Mouse (Mus musculus) B cell, adult 2 months (primary cell): ENCODE measurements around the gene Slc50a1.

Source experiments
- DNase-seq, 2 experiments: peaks; one replicate each; pipeline ENCODE4 v3.0.0; 2022

Gene Slc50a1

DNA sequence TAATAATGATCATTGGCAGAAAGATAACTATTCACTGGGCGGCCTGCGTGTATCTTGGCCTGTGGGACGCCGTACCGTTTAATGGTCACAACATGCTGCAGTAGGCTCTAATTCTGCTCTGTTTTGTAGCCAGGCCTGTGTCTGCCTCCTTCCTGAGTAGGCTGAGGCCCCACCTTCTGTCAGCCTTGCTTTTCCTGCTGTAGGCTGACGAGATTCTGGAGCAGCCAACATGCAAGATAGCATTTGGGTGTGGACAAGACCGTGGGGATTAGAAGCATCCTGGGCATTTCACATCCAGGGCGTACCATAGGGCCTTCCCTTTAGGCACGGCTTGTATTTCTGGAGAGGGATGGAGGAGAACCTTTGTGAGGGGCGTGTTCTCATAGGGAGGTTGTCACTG, 8.0 kb downstream of the Slc50a1 start:
- DNase-seq: no peak

DNA sequence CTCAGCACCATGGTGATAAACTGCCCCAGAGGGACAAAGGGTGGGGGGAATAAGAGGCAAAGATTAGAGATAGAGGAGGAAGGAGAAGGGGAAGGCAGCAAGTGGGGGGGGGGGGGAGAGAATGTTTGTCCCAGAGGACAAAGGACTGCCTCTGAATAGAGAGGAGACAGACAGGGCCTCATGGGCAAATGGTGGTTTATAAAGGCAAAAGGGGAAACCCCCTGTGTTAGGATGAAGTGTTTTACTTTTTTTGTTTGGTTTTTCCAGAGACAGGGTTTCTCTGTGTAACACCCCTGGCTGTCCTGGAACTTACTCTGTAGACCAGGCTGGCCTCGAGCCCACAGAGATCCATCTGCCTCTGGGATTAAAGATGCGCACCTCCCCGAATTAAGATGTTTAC, 10.2 kb downstream of the Slc50a1 start:
- no peak for DNase-seq

DNA sequence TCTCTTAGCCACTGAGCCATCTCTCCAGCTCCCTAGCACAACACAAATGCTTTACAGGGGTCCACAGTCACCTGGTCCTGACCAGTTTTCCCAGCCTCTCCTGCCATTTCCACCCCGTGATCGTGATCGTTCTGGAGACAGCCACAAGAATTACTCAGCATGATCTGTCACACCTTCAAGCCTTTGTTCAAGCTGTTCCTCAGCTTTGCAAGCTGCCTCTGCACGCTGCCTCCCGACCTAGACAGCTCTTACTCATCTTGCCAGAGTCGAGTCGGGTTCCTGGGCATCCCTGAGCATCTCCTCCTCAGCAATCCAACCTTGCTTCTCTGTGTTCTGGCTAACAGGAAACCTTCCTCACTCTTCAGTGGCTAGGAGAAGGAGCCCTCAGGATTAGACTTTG, 11.3 kb downstream of the Slc50a1 start, which contains the start of gene Dpm3:
TSS of gene Dpm3 (plus strand) at position 283 of the 400 bp plus-strand sequence.
- no peak for DNase-seq

DNA sequence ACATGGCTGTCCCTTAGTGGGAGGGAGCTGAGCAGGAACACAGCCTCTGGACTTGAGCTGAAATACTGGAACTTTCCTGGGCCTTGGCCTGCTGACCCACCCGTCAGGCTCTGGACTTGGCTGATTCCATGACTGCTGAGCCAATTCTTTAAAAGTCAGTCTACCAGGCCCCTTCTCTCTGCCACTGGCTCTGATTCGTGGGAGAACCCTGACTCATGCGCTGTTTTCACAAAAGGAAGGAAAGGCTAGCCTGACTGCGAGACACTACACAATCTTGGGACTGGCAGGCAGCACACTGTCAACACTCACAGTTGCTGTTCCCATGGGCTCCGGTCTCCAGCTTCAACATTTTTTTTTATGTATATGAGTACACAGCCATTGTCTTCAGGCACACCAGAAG, 14.2 kb downstream of the Slc50a1 start:
- DNase-seq: no peak

DNA sequence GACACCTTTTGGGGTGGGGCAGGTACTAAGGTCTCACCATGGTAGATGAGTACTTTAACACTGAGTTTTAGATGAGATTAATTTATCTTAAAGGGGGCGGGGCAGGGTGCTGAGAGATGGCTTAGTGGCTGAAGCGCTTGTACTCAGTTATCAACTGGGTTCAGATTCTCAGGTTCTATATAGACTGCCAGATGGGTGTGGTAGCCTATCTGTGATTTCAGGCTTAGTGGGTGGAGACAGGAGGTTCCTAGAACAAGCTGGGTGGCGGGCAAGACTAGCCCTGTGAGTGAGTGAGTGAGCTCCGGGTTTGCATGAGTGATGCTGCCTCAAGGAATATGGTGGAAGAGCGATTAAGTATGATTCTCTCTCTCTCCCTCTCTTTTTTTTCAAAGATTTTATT, 15.4 kb downstream of the Slc50a1 start:
- no peak for DNase-seq

DNA sequence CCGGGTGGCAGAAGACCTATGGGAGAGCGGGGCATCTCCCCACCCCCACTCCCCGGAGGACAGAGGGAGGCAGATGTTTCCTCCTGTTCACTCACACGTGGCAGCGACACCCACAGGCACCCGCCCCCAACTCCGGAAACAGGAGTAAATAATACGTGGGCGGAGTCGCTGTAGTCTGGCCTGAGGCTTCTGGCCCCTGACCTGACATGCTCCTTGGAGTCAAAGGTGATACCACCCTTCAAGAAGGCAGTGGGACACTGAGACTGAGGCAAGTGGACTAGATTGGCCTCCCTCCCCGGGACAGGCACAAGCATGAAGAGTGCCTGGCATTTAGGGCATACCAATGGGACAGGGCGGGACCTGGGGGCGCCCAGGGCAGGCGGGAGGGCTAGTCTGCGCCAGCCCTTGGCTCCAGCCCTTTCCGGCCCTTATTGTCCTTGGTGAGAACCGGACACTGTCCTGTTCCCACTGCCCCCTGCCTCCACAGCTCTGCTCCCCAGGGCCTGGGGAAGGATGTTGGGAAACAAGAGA, 18.9 kb downstream of the Slc50a1 start:
- DNase-seq: peak; percentile 77 to 78

DNA sequence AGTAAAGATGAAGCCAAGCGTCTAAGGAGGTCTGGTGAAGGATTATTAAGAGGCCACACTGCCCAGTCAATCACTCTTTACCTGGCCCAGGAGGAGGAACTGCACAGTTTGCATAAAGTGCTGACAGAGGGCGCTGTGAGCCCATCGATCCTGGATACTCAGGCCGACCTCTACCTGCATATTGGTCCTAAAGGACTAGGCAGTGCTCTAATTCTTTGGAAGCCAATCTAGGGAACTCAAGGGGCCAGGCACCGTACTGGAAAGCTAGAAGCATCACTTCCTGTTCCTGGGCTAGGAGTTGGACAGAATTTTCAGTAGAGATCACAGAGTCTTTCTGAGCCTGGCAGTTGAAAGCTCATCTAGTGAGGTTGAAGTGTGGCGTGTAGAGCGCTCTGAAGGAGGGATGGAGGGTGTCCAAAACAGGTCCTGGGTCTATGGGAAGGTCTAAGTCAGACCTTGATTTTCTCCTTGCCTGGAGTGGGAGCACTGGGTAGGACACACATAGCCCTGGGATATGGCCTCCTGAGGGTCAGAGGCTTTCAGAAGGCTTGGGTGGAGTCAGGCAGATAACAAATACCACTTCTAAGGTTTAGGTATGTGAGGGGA, 19.8 kb downstream of the Slc50a1 start:
- peak; percentile 79 to 80 for DNase-seq

DNA sequence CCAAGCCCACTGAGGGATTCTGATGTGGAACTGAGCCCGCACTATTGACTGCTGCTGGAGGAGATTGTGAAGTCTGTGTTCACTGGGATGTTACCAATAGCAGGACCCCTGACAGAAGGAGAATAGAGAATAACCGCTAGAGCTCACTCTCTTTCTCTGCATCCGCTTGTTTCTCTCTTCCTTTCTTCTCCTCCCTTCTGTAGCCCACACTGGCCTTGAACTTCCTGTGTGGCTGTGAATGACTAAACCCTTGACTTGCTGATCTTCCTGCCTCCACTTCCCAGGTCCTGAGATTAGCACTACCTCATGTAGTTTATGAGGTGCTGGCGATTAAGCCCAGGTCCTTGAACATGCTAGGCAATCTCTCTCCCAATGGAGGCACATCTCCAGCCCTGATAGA, 22.9 kb downstream of the Slc50a1 start:
- DNase-seq: no peak

DNA sequence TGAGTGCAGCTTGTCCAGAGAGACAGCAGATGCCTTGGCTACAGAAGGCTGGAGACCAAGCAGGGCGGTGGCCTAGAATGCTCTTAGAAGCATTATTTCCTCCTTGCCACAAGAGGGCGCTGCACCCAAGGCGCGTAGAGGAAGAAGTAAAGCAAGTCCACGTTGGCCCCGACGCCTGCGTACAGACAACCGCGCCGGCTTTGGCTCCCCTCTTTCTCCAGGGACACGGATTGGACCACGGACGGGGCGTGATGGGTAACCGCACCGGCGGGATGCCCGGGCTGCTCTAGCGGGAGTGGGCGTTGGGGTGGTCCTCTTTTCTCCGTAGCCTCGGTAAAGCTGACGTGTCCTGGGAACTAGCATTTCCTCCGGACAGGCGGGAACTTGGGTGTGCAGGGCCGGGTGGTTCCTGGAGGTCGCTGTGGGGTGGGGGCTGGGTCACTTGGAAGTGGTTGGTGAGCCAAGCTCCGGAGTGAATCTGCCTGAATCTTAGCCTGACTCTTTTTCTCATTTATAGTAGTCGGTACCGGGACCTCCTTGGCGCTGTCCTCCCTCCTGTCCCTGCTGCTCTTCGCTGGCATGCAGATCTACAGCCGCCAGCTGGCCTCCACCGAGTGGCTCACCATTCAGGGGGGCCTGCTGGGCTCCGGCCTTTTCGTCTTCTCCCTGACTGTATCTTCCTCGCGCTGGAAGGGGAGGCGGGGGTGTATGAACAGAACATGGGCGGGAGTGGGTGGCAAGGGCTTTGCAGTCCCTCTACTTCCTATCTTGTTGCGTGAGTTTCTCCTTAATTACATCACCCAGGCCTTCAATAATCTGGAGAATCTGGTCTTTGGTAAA, 23.9 kb downstream of the Slc50a1 start, which contains the start of gene Trim46:
TSS of gene Trim46 (minus strand) at position 49 of the 840 bp plus-strand sequence.
- peak; percentile 90 to 91 for DNase-seq

DNA sequence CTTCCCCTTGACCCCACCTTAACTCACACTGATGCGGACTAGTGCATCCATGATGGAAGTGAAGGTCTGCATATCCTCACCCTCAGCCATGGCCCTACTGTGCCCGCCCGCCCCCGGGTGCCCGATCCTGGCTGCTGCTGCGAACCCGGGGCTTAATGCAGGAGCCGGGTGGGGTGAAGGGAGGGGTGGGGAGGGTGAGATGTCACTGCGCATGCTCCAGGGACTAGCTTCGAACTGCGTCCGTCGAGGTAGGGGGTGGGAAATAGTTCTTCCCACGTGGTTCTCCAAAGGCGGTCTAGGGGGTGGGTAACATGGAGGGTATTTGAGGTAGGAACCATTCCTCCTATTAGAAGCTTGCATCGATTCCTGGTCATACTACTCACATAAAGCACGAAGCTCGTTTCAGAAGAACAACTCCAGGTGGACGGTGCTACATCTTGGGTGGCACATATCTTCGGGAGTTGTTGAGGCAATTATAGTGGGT, 24.6 kb downstream of the Slc50a1 start, which contains the start of gene Krtcap2:
TSS of gene Krtcap2 (plus strand) at position 279 of the 484 bp plus-strand sequence.
- DNase-seq: peak; percentile 39 to 41

DNA sequence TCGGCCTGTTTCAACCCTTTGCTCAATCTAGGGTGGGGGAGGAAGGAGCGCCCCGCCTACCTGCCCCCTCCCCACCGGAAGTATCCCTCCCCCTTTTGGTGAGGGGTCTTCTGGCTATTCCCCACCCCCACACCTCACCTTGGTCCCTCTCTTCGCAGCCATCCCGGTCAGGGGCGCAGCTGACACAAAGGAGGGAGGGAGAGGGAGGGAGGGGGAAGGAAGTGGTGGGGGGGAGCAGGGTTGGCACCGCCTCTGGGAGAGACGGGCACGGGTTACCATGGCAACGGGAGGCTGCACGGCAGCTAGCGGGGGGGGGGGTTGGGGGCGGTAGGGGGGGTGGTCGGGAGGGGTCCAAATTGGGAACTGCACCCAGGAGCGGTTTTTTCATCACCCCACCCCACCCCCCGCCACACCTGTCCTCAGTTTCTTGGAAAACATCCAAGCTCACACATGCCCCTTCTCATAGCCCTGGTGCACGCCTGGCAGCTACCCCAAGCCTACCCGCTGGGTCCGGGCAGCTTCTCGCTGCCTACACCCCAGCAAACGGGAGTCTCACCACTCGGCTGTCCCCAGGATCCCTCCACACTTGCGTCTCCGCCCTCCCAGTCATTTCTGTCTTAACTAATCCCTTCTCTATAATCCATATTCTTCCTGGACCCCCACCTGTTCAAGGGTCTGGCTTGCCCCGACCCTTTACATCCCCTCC, 25.2 kb downstream of the Slc50a1 start:
- DNase-seq: peak; percentile 39 to 49

DNA sequence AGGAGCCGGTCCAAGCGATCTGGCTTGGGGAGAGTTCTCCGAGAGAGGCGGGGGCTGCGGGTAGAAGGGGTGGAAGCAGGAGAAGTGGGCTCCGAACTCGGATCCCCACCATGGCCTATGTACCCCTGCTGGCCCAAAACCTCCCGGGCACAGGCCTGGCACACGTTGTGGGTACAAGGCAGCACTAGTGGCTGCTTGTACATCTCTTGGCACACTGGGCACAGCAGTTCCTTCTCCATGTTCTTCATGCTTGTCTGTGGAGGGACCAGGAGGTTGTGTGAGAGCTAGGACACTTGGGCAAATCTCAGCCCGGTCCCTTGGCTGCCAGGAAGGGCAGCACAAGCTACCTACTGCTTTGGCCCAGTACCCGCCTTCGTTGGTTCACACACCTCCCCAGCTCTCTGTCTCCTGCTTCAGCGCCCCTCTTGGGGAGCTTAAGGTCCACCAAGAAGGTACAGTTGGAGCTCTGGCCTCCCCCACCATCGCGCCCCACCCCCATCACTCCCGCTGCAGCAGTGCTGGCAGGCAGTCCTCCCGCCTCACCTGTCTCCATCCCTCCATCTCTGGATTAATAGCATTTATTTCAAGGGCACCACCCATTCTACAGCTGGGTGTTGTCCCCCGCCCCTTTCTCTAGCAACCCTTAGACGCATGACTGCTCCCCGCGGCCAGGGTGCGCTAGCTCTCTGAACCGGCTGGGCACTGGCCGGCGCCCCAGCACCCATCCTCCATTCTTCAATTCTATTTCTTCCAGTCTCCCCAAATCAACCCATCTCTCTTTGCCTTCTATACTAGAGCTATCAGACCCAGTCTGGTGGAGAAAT, 26.0 kb downstream of the Slc50a1 start:
- peak; percentile 52 to 53 for DNase-seq

DNA sequence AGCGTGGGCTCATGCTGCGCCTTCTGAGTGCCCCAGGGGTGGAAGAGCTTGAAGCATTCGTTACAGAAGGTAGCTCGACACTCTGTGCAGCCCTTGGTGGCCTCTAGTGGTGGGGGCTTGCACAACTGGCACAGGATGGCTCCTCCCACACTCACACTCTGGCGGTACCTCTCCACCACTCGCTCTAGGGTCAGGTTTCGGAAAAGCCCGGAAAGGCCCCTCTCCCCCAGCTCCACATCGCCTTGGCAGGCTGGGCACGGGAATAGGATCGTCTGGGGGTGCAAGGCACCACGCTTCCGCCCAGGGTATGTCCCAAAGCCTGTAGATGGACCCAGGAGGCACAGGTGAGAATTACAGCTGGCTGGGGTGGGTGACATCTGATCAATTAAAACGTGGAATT, 26.8 kb downstream of the Slc50a1 start:
- peak; percentile 77 to 80 for DNase-seq

DNA sequence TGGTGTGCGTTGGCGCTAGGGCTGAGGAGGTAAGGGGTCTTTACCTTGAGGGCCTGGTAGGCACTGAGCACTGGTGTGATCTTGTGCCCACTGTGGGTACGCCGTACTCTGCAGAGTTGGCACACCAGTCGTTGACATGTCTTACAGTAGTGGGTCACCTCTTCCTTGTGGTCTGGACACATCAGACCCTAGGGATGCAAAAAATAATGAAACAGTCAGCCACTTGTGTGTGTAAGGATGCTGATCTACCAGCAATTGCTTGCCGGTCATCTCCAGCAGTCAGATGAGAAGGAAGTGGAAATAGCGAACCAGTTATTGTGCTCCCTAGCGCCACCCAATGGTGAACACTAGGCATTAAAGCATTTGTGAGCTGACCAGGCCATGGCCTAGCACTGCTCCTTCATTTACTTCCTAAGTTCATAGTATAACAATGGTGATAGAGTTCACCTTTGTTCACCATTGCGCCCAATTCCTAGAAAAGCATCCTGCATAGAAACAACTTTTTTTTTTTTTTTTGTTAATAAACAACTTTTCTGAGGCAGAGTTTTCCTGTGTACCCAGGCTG, 28.0 kb downstream of the Slc50a1 start:
- peak; percentile 85 to 87 for DNase-seq

DNA sequence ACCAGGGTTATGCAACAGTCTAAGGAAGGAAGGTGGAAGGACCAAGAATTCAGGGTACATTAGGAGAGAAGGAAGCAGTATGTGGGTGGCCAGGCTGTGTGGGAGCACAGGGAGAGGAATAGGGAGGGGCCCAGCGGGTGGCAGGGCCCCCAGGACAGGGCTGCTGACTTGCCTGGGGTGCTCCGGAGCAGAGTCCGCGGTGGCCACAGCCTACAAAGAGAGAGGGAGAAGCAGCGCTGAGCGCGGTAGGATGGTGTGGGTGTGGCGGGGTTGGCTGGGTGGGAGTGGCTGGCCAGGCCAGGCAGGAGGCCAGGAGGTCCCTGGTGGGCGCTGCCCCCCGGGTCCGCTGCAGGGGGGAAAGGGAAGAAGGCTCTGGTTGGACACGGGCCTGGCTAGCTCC, 31.9 kb downstream of the Slc50a1 start:
- DNase-seq: no peak

DNA sequence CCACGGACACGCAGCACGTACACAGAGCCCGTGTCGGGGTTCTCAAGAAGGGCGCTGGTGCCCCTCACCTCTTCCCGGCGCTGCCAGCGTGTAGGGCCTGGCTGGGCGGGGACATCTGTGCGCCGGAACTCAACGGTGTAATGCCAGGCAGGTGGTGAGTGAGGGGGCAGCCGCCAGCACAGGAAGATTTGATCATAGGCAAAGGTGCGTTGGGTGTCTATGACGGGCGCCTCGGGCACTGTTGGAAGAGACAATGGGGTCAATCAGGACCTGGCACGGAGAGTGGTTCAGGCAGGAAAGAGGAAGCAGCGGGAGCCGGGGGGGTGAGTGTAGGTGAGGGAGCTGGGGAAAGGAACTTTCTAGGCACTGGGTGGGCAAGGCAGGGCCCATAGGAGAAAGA, 32.7 kb downstream of the Slc50a1 start:
- DNase-seq: no peak

DNA sequence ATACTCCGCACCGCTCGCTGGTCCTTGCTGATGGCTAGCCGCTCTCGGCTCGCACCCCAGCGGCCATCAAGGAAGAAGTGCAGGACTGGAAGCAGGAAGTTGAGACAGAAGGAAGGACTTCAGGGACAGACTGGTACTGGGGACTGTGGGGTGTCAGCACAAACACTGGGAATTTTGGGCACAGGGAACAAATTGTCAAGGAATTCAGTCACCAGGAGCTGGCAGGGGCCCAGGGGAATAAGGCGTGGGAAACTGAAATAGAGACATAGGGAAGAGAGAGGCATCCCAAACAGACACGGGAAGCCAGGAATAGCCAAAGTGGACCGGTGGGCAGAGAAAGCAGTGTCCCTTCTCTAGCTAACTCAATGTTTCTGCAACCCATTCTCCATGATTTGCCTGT, 33.9 kb downstream of the Slc50a1 start:
- no peak for DNase-seq

DNA sequence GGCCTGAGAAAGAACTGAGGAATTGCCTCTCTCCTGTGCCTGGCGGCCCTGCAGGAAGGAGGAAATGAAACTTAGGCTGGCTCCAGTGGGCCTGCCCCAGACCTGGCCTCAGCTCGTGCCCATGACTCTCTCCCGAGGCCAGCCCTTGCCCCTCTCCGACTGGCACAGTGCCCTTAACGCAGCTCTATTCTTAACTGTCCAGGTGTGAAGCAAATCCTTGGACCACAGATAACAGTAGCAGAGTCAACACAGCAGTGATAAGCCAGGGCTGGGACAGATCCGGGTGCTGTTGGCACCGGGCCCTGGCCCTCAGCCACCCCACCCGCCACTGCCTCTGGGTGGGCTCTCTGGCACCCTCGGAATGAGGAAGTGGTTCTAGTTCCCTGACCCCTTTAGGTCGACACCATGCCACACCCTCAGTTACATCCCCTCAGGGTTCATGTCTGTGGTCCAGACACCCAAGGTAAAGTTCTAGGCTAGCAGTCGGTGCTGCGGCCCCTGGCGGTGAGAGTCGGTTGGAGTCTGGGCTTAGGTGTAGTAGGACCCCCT, 36.7 kb downstream of the Slc50a1 start:
- peak; percentile 60 to 63 for DNase-seq

DNA sequence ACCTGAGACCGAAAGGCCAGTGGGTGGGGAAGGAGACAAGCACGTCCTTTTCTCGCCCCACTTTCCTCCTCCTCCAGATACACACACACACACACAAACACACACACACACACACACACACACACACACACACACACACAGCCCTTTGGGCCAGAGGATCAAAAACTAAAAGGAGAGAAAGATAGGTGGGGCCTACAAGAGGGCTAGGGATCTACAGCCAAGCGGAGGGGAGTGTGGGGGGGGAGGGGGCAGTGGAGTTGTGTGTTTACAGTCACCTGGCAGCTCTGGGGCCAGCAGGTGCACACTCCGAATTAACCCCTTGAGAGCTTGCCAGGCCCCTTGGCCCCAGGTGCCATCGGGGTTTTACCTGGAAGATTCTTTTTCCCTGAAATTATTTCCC, 37.8 kb downstream of the Slc50a1 start:
- DNase-seq: no peak

DNA sequence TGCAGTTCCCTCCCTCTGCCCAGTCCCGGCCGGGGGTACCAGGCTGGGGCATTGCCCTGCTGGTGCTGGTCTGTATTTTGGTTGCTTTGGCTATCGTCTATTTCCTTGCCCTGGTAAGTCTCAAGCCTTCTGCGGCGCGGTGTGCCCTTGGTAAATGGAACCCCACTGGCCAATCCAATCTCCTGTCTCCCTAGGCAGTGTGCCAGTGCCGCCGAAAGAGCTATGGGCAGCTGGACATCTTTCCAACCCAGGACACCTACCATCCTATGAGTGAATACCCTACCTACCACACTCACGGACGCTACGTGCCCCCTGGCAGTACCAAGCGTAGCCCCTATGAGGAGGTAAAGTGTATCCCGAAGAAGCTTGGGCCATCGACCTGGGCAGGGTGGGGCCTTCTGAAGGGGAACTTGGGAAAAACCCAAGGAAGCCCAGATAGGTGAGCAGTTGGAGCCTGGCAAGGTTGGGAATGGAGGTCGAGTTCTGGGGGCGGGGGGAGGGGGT, 38.5 kb downstream of the Slc50a1 start:
- DNase-seq: no peak

DNA sequence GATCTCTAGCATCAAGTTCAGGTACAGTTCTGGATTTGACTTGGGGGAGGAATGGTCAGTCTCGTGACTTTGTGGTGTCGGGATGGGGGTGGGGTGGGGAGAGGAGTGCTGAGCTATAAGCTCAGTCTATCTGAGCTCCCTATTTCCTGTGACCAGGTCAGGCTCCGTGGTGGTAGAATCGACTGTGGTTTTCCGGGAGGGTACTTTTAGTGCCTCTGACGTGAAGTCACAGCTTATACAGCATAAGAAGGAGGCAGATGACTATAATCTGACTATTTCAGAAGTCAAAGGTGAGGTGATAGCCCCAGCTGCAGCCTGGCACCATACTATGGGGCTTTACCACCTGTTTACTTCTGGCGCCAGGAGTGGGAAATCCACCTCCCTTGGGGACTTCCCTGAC, 39.0 kb downstream of the Slc50a1 start:
- peak in 1 of 2 experiments; percentile 33 for DNase-seq
